Mouse (Mus musculus) right cerebral cortex, postnatal 10 days (tissue): Measurements from ENCODE around the gene Abca5.
"Not testable (repeated sequence)": the region's sequence is repeated elsewhere in the genome, so short reads cannot be mapped to it uniquely, and the experiment has no call there.

ENCODE experiments used
- DNase-seq, 2 experiments: peaks; one replicate each; pipeline ENCODE4 v3.0.0; 2021; ENCODE audit warnings: low spot score in 2 of 2

The Abca5 gene

GRCm38 (mm10) chr11:110337289-110338245 is at the start of gene Abca5:
Gene Abca5 (minus strand): TSS chr11:110337716.
- peak; percentile 92 to 93 for DNase-seq

GRCm38 (mm10) chr11:110385487-110385886 is 48.0 kb upstream of the Abca5 start:
- no peak for DNase-seq

- DNase-seq: no peak
These were observed 42.8 kb upstream of the Abca5 start for GRCm38 (mm10) chr11:110380310-110380668.

GRCm38 (mm10) chr11:110379661-110380309 is 42.3 kb upstream of the Abca5 start:
- peak; percentile 57 to 65 for DNase-seq

GRCm38 (mm10) chr11:110374036-110374435 is 36.5 kb upstream of the Abca5 start:
- DNase-seq: no peak

- DNase-seq: no peak
These were observed 34.9 kb upstream of the Abca5 start for GRCm38 (mm10) chr11:110372266-110372954.

- DNase-seq: no peak
These were observed 34.3 kb upstream of the Abca5 start for GRCm38 (mm10) chr11:110371827-110372226.

GRCm38 (mm10) chr11:110369312-110370019 is 31.9 kb upstream of the Abca5 start:
- no peak for DNase-seq

- no peak for DNase-seq
These were observed 30.1 kb upstream of the Abca5 start for GRCm38 (mm10) chr11:110367638-110368037.

- DNase-seq: no peak
These were observed 29.4 kb upstream of the Abca5 start for GRCm38 (mm10) chr11:110366902-110367301.

GRCm38 (mm10) chr11:110365016-110365415 is 27.5 kb upstream of the Abca5 start:
- peak in 1 of 2 experiments; percentile 42 for DNase-seq

- DNase-seq: peak; percentile 67 to 72
These were observed 20.4 kb upstream of the Abca5 start for GRCm38 (mm10) chr11:110357756-110358551.

GRCm38 (mm10) chr11:110355131-110355530 is 17.6 kb upstream of the Abca5 start:
- DNase-seq: not testable (repeated sequence)

GRCm38 (mm10) chr11:110354261-110354660 is 16.7 kb upstream of the Abca5 start:
- DNase-seq: no peak

GRCm38 (mm10) chr11:110348170-110348569 is 10.7 kb upstream of the Abca5 start:
- no peak for DNase-seq

- no peak for DNase-seq
These were observed 10.3 kb upstream of the Abca5 start for GRCm38 (mm10) chr11:110347768-110348167.

- DNase-seq: peak; percentile 31 to 42
These were observed 665 bp downstream of the Abca5 start for GRCm38 (mm10) chr11:110336814-110337288.

GRCm38 (mm10) chr11:110330093-110330492 is 7.4 kb downstream of the Abca5 start:
- peak; percentile 45 to 51 for DNase-seq

- DNase-seq: no peak
These were observed 15.2 kb downstream of the Abca5 start for GRCm38 (mm10) chr11:110322266-110322665.

GRCm38 (mm10) chr11:110306475-110307168 is 30.9 kb downstream of the Abca5 start:
- no peak for DNase-seq
